Mouse (Mus musculus): ENCODE measurements around the gene Lefty2.

DNA sequence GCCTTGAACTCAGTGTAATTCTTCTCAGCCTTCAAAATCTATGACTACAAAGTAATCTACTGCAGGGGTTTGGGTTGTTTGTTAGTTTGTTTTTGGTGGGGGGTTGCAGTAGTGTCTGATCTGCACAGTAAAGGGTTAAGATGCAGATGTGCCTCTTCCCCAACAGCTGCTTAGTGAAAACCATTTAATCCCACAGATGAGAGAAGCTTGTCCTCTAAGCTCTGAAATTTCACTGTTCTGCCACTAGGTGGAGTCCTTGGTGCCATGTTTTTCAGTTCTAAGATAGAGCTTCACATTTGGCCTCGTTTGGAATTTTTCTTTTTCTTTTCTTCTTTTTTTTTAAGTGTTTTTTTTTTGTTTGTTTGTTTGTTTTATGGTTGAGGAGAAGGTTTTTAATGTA is 29.3 kb upstream of the Lefty2 start:
- TF ChIP-seq CTCF (IDR thresholded peaks at IDR 0.05; ENCODE audit: low read depth, low read length) (peak; percentile 44), EP300 (IDR thresholded peaks at IDR 0.05; ENCODE audit: insufficient read depth, low read depth, low read length) (no peak)

Data from ES-Bruce4 (cell line).